Mouse (Mus musculus): Measurements from ENCODE around the gene Hes3. TPM values are rescaled to one million over a fixed set of nuclear protein-coding genes. Genes with fewer than 3 reads are reported as not detected.

The Hes3 gene
- total RNA-seq, 2 experiments from 2014 or later, result 0.35 TPM; not detected in 1

DNA sequence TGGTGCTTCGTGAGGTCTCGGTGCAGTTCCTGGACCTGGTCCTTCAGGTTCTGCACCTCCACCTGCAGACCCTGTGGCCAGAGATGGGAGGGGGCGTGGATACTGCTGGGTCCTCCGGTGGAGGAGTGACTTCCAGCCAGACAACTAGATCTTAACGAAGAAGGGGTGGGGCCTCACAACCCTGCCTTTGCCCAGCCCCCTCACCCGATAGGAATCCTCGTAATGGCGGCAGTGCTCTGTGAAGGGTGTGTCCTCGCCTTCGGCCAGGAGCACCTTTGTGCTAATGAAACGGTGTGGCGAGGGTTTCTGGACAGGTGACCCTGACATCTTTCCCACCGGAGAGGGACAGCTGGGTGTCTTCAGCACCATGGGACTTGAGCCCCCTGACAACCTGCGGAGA, 20.7 kb upstream of the Hes3 start:
- DNase-seq (ENCODE audit: low spot score in 2 of 2), result no peak
- intact Hi-C loops (cut with DNase I), result no loop called here

DNA sequence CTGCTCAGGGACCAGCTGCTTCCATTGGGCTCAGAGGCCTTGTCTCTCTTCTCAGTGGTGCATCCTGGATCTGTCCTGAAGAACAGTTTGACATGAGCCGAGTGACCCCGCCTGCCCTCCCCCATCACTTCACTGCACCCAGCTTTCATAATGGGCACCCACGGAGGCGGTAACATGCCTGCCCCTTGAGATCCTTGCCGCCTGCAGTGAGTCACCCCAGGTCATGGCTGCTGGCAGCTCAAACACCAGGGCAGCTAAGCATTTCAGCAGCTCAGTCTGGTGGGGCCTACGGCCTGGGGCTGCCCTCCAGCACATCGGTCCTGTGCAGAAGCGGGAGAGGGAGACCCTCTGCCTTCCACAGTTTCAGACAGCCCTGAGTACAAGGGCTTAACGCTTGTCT, 16.1 kb upstream of the Hes3 start:
- intact Hi-C loops (cut with DNase I), result no loop called here
- DNase-seq (ENCODE audit: low spot score in 2 of 2), result no peak

DNA sequence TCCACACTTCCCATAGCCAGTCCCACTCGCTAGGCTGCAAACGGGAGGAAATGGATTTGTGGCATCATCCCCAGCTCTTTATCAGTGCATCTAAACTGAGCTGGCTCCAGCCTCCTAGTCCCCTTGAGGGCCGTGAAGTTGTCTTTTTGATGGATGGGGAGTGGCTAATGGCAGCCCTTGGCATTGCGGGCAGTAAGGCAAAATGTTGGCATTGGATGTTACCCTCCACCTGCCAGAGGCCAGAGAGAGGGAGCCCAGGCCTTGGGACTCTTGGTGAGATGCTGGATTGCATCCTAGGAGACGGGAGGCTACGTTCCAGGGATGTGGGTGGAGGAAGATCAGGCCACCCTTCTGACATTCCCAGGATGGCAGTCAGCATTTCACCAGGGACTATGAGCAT, 14.5 kb upstream of the Hes3 start:
- DNase-seq (ENCODE audit: low spot score in 2 of 2), result no peak
- intact Hi-C loops (cut with DNase I), result no loop called here

DNA sequence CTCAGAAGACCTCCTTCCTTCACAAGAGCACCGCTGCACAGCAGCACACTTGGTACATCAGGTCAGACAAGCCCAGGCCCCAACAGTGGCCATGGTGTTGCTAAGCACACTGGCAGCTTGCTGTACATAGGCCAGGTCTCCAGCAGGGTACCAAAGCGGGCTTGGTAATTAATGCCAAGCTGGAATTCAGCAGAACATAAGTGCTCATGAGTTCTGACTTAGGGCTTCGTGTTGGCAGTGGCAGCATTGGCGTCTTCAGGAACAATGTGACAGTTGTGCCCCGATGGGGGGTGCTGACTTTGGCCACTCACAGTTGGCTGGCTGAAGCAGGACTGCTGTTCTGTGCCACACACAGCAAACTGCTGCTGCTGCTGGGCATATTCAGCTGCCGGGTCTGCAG, 13.2 kb upstream of the Hes3 start:
- DNase-seq (ENCODE audit: low spot score in 2 of 2), result no peak
- intact Hi-C loops (cut with DNase I), result no loop called here

DNA sequence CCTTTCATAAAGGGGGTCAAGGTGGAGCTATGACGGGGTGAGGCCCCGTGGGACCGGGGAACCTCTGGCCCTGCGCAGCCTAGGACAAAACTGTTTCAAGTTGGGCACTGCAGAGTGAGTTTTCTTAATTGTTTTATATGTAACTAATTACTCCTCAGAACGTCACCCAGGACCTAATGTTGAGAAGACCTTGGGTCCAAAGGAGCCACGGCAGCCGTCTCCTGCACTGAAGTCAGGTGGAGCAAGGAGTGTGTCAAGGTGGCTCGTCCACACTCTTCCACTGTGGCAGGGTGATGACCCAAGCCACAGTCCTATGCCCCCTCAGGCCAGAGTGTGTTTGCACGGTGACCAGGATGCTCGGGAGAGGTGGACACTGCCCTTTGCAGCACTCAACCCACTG, 11.7 kb upstream of the Hes3 start:
- no peak for DNase-seq (ENCODE audit: low spot score in 2 of 2)
- intact Hi-C loops (cut with DNase I), result no loop called here

DNA sequence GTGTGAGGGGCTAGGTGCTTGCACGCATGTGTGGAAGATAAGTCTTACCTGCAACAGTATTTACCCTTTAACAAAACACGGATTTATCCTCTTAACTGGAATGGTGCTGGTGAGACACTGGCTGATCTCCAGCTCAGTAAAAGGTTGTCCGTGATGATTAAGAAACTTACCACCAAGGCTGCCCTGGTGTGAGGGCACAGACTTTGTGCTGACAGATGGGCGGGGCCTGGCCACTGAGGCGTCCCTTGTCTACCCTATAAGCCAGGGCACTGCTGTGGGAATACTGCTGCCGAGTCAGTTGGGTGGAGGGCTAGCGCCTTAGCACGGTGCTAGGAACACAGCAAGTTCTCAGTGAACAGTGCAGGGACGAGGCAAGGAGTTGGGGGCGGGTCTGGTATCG, 10.6 kb upstream of the Hes3 start:
- intact Hi-C loops (cut with DNase I), result no loop called here
- DNase-seq (ENCODE audit: low spot score in 2 of 2), result no peak

DNA sequence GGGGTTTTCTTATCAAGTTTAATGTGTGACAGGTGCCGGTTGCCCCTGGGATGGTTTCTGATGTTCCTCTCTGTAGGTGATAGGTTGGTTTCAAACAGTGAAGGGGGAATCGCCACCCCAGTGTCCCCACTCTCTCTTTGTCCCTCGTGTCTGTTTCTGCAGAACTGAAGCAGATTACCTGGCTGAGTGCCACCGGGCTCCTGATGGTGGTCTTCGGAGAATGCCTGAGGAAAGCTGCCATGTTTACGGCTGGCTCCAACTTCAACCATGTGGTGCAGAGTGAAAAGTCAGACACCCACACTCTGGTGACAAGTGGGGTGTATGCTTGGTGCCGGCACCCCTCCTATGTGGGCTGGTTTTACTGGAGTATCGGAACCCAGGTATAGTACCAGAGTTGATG, 8.9 kb upstream of the Hes3 start:
- intact Hi-C loops (cut with DNase I), result no loop called here
- DNase-seq (ENCODE audit: low spot score in 2 of 2), result no peak

DNA sequence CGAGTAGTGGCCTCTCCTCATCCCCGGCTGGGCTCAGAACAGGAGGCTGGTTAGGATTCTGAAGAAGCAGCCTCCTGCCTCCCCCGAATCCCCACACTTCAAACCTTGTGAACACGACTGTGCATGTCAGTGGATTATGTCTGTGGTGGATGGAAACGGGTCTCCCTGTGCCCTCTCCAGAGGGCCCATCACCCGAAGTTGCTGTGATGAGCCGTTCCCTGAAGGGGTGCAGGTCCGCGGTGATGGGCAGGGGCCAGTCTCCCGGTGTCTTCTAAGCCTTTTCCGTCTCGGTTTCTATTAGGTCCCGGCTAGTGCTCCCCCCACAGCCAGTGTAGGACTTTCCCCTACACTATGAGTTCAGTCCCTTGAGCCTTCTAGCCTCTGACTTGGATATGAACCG, 7.4 kb upstream of the Hes3 start:
- DNase-seq (ENCODE audit: low spot score in 2 of 2), result no peak
- intact Hi-C loops (cut with DNase I), result no loop called here

DNA sequence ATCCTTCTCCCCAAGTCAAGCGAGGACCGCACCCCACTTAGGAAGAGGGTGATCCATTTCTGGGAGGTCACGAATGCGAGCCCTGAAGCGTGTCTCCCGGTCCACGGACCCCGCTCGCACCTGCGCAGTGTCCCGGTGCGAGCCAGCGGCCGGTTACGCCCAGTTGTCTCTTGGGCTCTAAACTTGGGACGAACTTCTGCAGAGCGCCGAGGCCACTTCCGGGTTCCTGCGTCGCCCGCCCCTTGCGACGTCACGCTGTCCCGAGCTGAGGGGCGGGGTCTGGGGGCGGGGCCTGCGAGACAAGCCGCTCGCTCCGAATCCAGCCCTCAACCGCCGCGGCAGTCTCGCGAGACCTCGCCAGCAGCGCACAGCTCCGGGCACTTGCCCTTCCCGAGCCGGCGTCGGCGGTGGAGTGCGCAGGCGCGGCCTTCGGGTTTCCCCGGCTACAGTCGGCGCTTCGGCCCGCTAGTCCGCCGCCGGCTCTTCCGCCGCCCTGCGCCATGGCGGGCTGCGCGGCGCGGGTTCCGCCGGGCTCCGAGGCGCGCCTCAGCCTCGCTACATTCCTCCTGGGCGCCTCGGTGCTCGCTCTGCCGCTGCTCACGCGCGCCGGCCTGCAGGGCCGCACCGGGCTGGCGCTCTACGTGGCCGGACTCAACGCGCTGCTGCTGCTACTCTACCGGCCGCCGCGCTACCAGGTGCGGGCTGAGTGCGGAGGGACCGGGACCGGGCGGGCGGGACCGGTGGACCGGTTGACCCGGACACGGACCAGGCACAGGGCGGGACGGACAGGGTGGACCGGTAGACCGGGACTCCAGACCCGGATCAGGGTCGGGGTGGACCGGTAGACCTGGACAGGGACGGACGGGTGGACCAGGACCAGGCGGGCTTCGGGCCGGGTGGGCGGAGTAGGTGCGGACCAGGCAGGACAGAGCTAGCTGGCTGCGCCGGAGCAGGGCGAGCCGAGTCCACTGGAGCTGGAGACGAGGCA, 5.7 kb upstream of the Hes3 start, which contains the start of gene Icmt:
Gene Icmt (plus strand): TSS at position 354 of the 988 bp plus-strand sequence.
- intact Hi-C loops (cut with DNase I), result no loop called here
- peak; percentile 99 to 100 for DNase-seq (ENCODE audit: low spot score in 2 of 2)

DNA sequence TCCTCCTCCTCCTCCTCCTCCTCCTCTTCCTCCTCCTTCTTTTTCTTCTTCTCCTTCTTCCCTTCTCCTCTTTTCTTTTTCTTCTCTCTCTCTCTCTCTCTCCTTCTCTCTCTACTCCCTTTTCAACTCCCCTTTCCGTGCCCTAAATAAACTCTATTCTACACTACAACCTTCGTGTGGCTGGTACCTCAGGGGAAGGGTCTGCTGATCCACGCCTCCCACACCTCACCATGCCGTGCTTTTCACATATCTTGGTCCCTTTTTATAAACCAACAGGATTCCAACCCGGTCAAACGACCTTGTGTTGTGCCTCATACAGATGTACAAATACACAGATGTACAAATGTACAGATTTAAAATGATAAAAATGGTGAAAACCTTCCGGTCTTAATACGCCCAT, 4.9 kb upstream of the Hes3 start:
- intact Hi-C loops (cut with DNase I), result no loop called here

DNA sequence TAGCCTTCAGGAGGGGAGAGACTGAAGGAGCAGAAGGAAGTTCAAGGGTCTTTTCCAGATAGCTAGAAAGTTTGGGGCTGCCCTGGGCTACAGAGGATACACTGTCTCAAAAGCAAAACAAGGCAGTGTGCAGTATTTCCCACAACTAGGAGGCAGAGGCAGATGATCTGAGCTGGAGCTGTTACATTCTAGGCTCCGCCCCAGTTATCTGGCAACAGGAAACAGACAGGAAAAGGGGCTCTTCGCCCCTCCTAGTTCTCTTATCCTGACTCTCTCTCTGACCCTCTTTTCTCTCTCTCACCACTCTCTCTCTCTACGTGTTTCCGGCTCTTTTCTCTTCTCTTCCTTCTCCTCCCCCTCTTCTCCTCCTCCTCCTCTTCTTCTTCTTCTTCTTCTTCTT, 4.5 kb upstream of the Hes3 start:
- no peak for DNase-seq (ENCODE audit: low spot score in 2 of 2)
- intact Hi-C loops (cut with DNase I), result no loop called here

More for the DNA sequence above, 4.9 kb upstream of the Hes3 start:
- DNase-seq (ENCODE audit: low spot score in 2 of 2), result no peak

DNA sequence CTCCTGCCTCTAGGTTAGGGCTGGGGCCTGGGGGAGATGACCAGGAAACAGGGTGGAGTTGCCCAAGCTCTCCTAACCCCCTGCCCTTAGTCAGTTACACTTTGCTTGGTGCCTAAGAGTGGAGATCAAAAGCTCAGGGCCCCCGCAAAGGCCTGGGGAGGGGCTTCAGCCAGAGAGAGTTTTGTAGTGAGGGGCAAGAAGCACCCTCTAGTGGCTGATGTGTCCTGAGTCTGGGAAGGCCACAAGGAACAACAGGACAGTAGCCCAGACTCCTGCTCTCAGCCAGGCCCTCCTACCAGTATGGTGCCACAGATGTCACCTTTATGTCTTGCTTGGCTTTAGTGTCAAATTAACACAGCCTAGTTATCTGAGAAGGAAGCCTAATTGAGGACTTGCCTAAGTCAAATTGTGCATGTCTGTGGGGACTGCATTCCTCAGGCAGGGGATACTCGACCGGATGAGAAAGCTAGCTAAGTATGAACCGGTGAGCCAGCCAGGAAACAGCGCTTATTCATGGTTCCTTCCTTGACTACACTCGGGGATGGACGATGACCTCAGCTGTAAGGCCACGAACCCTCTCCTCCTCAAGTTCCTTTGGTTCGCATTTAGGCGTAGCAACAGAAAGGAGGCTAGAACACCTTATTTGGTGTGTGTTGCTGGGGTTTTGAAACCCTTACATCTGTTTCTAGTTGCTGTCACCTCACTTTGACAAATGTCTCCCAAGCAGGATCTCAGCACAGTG, 2.9 kb upstream of the Hes3 start:
- DNase-seq (ENCODE audit: low spot score in 2 of 2), result no peak
- intact Hi-C loops (cut with DNase I), result no loop called here

DNA sequence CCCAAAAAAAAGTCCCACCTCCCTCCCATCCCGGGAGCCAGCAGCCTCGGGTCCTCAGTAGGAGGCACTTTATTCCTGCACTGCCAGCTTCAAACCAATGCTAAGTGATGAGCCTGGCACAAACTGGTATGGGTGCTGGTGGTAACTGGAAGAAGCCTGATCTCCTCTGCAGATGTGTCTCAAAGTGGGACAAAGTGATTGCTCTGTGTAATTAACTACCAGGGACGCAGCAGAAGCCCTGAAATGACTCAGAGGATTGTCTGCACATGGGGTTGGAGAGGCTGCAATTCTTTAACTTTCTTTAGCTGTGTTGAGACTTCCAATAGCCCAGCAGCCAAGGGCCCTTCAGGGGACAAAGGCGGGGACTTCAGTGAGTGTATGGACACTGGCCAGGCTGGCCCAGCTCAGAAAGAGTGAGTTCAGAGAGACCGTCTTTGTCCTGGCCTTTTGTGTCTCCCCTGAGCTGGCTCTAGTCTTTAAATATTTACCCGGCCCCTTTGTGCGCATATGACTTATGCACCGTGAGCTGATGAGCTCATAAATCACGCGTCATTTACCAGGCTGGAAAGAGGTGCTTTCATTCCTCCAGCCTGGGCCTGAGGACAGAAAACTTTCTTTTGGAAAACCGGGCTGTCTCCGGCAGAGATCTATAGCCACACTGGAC, 772 bp upstream of the Hes3 start:
- intact Hi-C loops (cut with DNase I), result no loop called here

DNA sequence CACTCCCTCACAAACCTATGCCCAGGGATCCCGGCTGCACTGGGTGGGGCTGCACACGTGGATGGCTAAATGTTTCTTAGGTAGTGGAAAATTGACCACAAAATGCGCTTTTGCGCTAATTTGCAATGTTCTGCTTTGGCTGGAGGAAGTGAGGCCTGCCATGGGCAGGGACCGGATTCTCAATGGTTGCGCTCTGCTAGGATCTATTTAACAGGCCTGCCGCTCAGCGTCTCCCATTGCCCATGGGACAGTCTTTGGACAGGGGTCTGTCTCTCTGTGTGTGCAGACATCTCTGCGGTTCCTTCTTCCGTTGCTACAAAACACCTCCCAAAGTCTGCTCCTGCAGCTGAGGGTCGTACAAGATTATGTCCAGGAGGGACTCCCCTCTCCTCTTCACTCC, 471 bp downstream of the Hes3 start:
- no peak for DNase-seq (ENCODE audit: low spot score in 2 of 2)
- intact Hi-C loops (cut with DNase I), result no loop called here

More for the DNA sequence above, 772 bp upstream of the Hes3 start:
- DNase-seq (ENCODE audit: low spot score in 2 of 2), result no peak

DNA sequence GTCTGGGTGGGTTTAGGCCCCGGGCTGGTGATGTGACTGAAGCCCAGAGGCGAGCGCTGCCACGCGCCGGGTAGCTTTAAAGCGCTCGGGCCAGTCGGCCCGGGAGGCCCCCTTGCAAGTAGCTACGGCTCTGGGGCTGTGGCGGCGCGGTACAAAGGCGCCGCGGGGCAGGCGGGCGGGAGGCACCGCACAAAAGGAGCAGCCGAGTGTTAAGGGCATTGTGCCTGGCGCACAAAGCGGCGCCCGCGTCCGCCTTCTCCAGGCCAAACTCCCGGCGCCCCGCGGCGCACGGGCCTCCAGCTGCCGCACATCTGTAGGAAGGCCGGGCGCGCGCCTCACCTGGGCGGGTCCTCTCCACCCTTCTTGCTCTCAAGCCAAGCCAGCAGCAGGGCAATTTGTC, 1.1 kb downstream of the Hes3 start:
- intact Hi-C loops (cut with DNase I), result no loop called here
- DNase-seq (ENCODE audit: low spot score in 2 of 2), result no peak

DNA sequence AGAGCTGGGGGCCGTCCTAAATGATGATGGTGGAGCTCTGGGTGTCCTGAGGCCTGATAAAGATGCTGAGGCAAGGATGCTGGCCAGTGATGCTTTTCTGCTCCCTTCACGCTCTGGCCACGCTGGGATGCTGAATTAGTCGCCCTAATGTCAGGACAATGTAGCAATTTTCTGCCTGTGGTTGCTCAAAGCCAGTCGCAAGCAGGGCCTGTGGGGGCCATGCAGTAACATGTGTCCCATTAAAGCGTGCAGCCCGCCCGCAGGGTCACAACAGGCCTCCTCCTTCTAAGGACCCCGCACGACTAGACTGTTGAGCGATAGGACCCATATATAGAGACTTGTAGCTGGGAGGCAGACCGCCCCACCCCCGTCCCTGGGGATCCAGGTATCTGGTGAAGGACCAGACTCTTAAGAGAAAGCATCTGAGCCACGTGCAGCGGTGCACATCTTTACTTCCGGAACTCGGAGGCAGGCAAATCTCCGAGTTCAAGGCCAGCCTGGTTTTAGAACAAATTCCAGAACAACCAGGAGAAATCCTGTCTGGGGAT, 3.0 kb downstream of the Hes3 start:
- intact Hi-C loops (cut with DNase I), result no loop called here

DNA sequence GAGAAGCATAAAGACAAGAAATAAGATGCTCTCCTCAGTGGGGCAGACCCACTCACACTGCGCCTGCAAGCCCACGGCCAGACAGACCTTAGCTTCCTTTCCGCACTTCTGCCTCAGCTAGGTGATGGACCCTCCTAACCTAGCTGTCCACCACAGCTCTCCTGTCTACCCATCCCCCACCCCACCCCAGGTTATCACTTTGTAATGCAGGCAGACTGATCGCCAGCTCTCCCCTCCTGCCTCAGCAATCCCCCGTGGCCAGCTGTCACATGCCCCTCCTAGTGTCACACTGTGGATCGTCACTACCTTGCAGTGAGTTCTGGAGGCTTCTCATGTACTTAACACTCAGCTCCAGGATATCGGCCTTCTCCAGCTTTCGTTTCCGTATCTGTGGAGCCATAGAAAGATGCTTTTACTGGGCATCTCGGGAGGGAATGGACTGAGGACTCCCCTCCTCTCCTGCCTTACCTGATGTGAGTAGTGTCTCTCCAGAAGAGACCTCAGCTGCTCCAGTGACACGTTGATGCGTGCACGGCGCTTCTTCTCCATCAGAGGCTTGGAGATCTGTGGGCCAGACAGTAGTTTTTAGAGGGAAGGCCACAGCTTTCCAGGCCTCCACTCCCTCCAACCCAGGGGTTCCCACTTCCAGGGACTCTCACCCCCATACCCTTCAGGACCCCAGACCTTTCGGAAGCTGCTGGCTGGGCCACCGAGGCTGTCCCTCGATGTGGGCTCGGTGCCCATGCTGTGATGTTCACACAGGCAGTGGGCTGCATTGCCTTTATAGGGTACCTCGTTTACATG, 3.9 kb downstream of the Hes3 start:
- intact Hi-C loops (cut with DNase I), result no loop called here
- DNase-seq (ENCODE audit: low spot score in 2 of 2), result no peak

More for the DNA sequence above, 3.0 kb downstream of the Hes3 start:
- DNase-seq (ENCODE audit: low spot score in 2 of 2), result no peak

DNA sequence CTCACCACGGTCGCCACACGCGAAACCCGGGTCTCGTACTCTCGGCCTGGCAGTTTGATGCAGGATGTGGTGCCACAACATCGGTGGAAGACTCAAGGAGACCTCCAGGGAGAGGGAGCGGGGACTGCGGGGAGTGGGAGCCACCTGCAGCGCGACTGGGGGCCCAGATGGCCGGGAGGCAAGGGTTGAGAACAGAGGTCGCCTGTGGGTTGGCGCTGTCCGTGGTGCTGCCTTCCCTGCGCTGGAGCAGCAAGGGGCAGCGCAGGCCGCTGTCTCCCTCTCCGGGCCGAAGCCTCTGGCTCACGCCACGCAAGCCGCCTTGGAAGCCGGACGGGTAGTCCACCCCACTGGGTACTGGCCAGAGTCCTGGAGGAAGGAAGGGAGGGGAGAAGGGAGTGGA, 4.6 kb downstream of the Hes3 start:
- intact Hi-C loops (cut with DNase I), result no loop called here
- no peak for DNase-seq (ENCODE audit: low spot score in 2 of 2)

DNA sequence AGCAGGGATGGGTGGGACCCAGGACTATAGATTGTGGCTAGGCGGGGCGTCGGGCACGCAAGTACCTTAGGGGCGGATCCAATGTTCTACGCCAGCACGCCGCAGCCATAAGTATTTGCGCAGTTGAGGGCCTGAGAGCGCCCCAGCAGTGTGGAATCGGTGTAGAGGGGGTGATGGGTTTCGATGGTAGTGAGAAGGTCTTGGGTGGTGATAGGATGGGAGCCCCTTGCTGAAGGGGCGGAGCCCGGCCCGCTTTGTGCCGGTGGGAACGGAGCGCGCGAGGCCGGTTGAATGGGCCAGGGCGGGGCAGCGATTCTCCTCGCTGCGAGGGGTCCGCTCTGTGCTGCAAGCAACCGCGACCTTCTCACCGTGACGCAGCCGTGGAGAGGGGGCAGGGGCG, 5.3 kb downstream of the Hes3 start:
- intact Hi-C loops (cut with DNase I), result no loop called here
- peak; percentile 53 to 58 for DNase-seq (ENCODE audit: low spot score in 2 of 2)

Data from left cerebral cortex, postnatal 36 days (tissue).